Mouse (Mus musculus): ENCODE data around the gene Usp10. TPM values are rescaled to one million over a fixed set of nuclear protein-coding genes. Genes with fewer than 3 reads are reported as not detected.

Gene Usp10
- polyA plus RNA-seq, 1 experiment from 2014 or later, result 152 TPM

DNA sequence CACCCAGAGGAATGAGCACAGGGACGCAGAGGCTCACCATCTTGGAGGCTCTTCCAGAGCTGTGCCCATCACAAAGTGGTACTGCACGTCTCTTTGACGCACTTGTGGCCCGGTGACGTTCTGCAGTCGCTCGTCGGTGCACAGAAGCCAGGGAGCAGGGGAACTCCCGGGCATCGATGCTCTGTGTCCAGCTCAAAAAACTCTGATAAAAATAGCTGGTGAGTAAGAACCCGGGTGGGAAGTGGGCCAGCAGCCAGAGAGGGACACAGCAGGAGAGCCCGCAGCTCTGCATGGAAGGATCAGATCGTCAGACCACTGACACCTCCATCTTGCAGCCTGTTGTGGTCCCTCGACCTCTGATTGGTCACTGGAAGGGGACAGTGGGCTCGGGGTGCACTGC, 77.9 kb downstream of the Usp10 start:
- no peaks in the 10 kb centered on the region for H3K9me3 ChIP-seq (ENCODE audit: control insufficient read depth, low read length)
- H3K36me3 ChIP-seq (ENCODE audit: control insufficient read depth, insufficient read depth, low read length), result no peaks in the 10 kb centered on the region
- no peak overlapping the region for H3K9ac ChIP-seq (ENCODE audit: low read length)
- H3K27me3 ChIP-seq (ENCODE audit: control insufficient read depth, insufficient read depth, low read length), result peaks cover 18% of the 10 kb centered on the region
- WGBS, result 80% methylated on average over 15 of the region's 15 CpGs
- H3K4me3 ChIP-seq (ENCODE audit: low read depth, low read length), result no peak overlapping the region
- DNase-seq (ENCODE audit: low spot score, missing footprints) (no peak), ATAC-seq (ENCODE audit: low FRiP score) (no peak)
- no peak overlapping the region for H3K4me2 ChIP-seq
- no peak overlapping the region for H3K27ac ChIP-seq (ENCODE audit: low read depth, low read length)
- peaks cover 3% of the 10 kb centered on the region; the same call in 1 of the 2 replicates for H3K4me1 ChIP-seq (ENCODE audit: control insufficient read depth, insufficient read depth, low read length)

GRCm38 (mm10) chr8:119992249-119992648, 82.1 kb downstream of the Usp10 start, which contains the start of gene Crispld2:
Crispld2 (plus strand) TSS chr8:119992438.
- ATAC-seq (ENCODE audit: low FRiP score), result peak; percentile 96
- no peaks in the 10 kb centered on the region for H3K9me3 ChIP-seq (ENCODE audit: control insufficient read depth, low read length)
- peak within 1 kb of the TSS; percentile 40 for H3K4me2 ChIP-seq
- H3K4me3 ChIP-seq (ENCODE audit: low read depth, low read length), result peak within 1 kb of the TSS; percentile 22
- peak within 1 kb of the TSS; percentile 20; the same call in 1 of the 2 replicates for H3K9ac ChIP-seq (ENCODE audit: low read length)
- no peak within 1 kb of the TSS for H3K27ac ChIP-seq (ENCODE audit: low read depth, low read length)
- peaks cover 3% of the 10 kb centered on the region; the same call in 1 of the 2 replicates for H3K4me1 ChIP-seq (ENCODE audit: control insufficient read depth, insufficient read depth, low read length)
- WGBS, result 0% methylated on average over 25 of the region's 25 CpGs
- peak; percentile 98 for DNase-seq (ENCODE audit: low spot score, missing footprints)
- H3K27me3 ChIP-seq (ENCODE audit: control insufficient read depth, insufficient read depth, low read length), result peaks cover 24% of the 10 kb centered on the region
- no peaks in the 10 kb centered on the region for H3K36me3 ChIP-seq (ENCODE audit: control insufficient read depth, insufficient read depth, low read length)

- Histone ChIP-seq H3K27me3 (ENCODE audit: control insufficient read depth, insufficient read depth, low read length) (peaks cover 24% of the 10 kb centered on the region), H3K9ac (ENCODE audit: low read length) (no peak overlapping the region), H3K9me3 (ENCODE audit: control insufficient read depth, low read length) (no peaks in the 10 kb centered on the region), H3K36me3 (ENCODE audit: control insufficient read depth, insufficient read depth, low read length) (no peaks in the 10 kb centered on the region), H3K4me2 (no peak overlapping the region), H3K4me1 (ENCODE audit: control insufficient read depth, insufficient read depth, low read length) (peaks cover 3% of the 10 kb centered on the region; the same call in 1 of the 2 replicates), H3K4me3 (ENCODE audit: low read depth, low read length) (no peak overlapping the region), H3K27ac (ENCODE audit: low read depth, low read length) (no peak overlapping the region)
- ATAC-seq (ENCODE audit: low FRiP score), result no peak
- WGBS, result 85% methylated on average over 7 of the region's 7 CpGs
- DNase-seq (ENCODE audit: low spot score, missing footprints), result no peak
Measured at GRCm38 (mm10) chr8:119994114-119994513, 84.0 kb downstream of the Usp10 start.

GRCm38 (mm10) chr8:119994556-119994955, 84.4 kb downstream of the Usp10 start:
- peaks cover 3% of the 10 kb centered on the region; the same call in 1 of the 2 replicates for H3K4me1 ChIP-seq (ENCODE audit: control insufficient read depth, insufficient read depth, low read length)
- peaks cover 24% of the 10 kb centered on the region for H3K27me3 ChIP-seq (ENCODE audit: control insufficient read depth, insufficient read depth, low read length)
- H3K27ac ChIP-seq (ENCODE audit: low read depth, low read length), result no peak overlapping the region
- no peak overlapping the region for H3K4me2 ChIP-seq
- no peaks in the 10 kb centered on the region for H3K9me3 ChIP-seq (ENCODE audit: control insufficient read depth, low read length)
- no peak overlapping the region for H3K4me3 ChIP-seq (ENCODE audit: low read depth, low read length)
- no peak overlapping the region for H3K9ac ChIP-seq (ENCODE audit: low read length)
- no peaks in the 10 kb centered on the region for H3K36me3 ChIP-seq (ENCODE audit: control insufficient read depth, insufficient read depth, low read length)
- ATAC-seq (ENCODE audit: low FRiP score) (no peak), DNase-seq (ENCODE audit: low spot score, missing footprints) (no peak)
- 74% methylated on average over 6 of the region's 6 CpGs for WGBS

DNA sequence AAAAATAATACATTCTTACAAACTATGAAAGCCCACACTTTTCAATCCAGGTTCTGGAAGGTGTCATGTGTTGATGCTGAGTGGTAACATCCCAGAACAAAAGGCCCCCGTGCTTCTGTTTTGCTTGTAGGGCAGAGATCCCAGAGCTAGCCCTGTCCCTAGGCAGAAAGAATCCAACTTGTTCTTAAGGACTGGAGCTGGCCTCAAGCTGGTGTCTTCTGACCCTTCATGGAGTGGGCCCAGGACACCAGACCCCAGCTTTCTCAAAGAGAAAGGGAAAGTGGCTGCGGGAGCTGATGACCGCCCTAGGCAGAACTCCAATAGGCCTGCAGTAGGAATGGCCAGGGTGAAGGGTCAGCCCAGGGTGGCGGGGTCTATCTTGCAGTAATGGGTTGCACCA, 87.1 kb downstream of the Usp10 start:
- DNase-seq (ENCODE audit: low spot score, missing footprints) (no peak), ATAC-seq (ENCODE audit: low FRiP score) (no peak)
- 85% methylated on average over 4 of the region's 4 CpGs for WGBS
- Histone ChIP-seq H3K27ac (ENCODE audit: low read depth, low read length) (no peak overlapping the region), H3K9ac (ENCODE audit: low read length) (no peak overlapping the region), H3K4me1 (ENCODE audit: control insufficient read depth, insufficient read depth, low read length) (peaks cover 3% of the 10 kb centered on the region; the same call in 1 of the 2 replicates), H3K9me3 (ENCODE audit: control insufficient read depth, low read length) (no peaks in the 10 kb centered on the region), H3K4me3 (ENCODE audit: low read depth, low read length) (no peak overlapping the region), H3K36me3 (ENCODE audit: control insufficient read depth, insufficient read depth, low read length) (no peaks in the 10 kb centered on the region), H3K27me3 (ENCODE audit: control insufficient read depth, insufficient read depth, low read length) (peaks cover 14% of the 10 kb centered on the region), H3K4me2 (no peak overlapping the region)

DNA sequence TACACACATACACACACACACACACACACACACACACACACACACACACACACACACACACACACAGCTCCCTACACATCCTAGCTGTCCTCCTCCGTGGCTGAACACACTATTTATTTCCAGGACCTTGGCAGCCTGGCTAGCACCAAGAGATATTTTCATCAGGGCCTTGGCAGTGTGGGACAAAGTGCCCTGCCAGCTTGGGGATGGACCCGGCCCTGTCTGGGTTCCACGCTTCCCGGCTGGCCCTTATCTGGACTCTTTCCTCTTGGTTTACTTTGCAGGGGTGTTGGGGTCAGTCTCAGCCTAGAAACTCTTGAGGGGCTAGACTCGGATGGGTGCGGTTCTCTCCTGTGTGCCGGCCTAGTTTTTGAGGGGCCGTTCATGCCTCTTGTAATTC, 90.3 kb downstream of the Usp10 start:
- Histone ChIP-seq H3K4me2 (no peak overlapping the region), H3K4me3 (ENCODE audit: low read depth, low read length) (no peak overlapping the region), H3K36me3 (ENCODE audit: control insufficient read depth, insufficient read depth, low read length) (no peaks in the 10 kb centered on the region), H3K4me1 (ENCODE audit: control insufficient read depth, insufficient read depth, low read length) (no peaks in the 10 kb centered on the region), H3K27ac (ENCODE audit: low read depth, low read length) (no peak overlapping the region), H3K9ac (ENCODE audit: low read length) (no peak overlapping the region), H3K9me3 (ENCODE audit: control insufficient read depth, low read length) (no peaks in the 10 kb centered on the region), H3K27me3 (ENCODE audit: control insufficient read depth, insufficient read depth, low read length) (no peaks in the 10 kb centered on the region)
- DNase-seq (ENCODE audit: low spot score, missing footprints) (no peak), ATAC-seq (ENCODE audit: low FRiP score) (no peak)
- WGBS, result 76% methylated on average over 8 of the region's 8 CpGs

GRCm38 (mm10) chr8:120001712-120002111, 91.6 kb downstream of the Usp10 start:
- H3K9me3 ChIP-seq (ENCODE audit: control insufficient read depth, low read length), result no peaks in the 10 kb centered on the region
- H3K4me3 ChIP-seq (ENCODE audit: low read depth, low read length), result no peak overlapping the region
- WGBS, result 69% methylated on average over 7 of the region's 7 CpGs
- no peak overlapping the region for H3K9ac ChIP-seq (ENCODE audit: low read length)
- no peaks in the 10 kb centered on the region for H3K36me3 ChIP-seq (ENCODE audit: control insufficient read depth, insufficient read depth, low read length)
- no peak overlapping the region for H3K4me2 ChIP-seq
- ATAC-seq (ENCODE audit: low FRiP score) (no peak), DNase-seq (ENCODE audit: low spot score, missing footprints) (no peak)
- H3K27me3 ChIP-seq (ENCODE audit: control insufficient read depth, insufficient read depth, low read length), result no peaks in the 10 kb centered on the region
- no peak overlapping the region for H3K27ac ChIP-seq (ENCODE audit: low read depth, low read length)
- no peaks in the 10 kb centered on the region for H3K4me1 ChIP-seq (ENCODE audit: control insufficient read depth, insufficient read depth, low read length)

GRCm38 (mm10) chr8:120002348-120002747, 92.2 kb downstream of the Usp10 start:
- ATAC-seq (ENCODE audit: low FRiP score), result no peak
- no peak overlapping the region for H3K4me2 ChIP-seq
- no peak overlapping the region for H3K4me3 ChIP-seq (ENCODE audit: low read depth, low read length)
- no peaks in the 10 kb centered on the region for H3K4me1 ChIP-seq (ENCODE audit: control insufficient read depth, insufficient read depth, low read length)
- H3K9ac ChIP-seq (ENCODE audit: low read length), result no peak overlapping the region
- no peaks in the 10 kb centered on the region for H3K27me3 ChIP-seq (ENCODE audit: control insufficient read depth, insufficient read depth, low read length)
- H3K9me3 ChIP-seq (ENCODE audit: control insufficient read depth, low read length), result no peaks in the 10 kb centered on the region
- no peak overlapping the region for H3K27ac ChIP-seq (ENCODE audit: low read depth, low read length)
- no peak for DNase-seq (ENCODE audit: low spot score, missing footprints)
- WGBS, result 60% methylated on average over 9 of the region's 9 CpGs
- H3K36me3 ChIP-seq (ENCODE audit: control insufficient read depth, insufficient read depth, low read length), result no peaks in the 10 kb centered on the region

DNA sequence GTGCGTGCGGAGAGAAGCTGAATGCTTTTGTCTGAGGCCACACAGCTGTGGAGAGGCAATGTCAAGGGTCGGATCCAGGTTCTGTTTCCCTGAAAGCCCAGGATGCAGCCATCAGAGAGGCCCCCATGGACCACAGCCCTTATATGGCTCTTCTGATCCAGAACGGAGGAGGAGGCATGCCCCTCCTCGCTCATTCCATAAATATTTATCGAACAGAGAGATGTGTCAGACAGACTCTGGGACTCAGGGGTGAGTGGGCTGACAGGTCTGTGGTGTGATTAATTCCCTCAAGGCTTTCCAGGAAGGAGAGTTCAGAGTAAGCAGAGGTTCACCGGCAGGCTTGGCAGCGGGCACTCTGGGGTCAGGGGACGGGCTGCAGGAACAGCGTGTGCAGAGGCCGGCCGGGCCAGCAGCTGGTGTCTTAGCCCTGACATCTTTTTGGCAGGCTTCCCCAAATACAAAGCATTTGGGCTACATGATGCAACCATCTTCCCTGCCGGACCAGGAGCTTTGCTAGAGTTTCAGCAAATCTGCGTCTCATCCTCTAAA, 94.1 kb downstream of the Usp10 start:
- no peaks in the 10 kb centered on the region for H3K36me3 ChIP-seq (ENCODE audit: control insufficient read depth, insufficient read depth, low read length)
- H3K4me1 ChIP-seq (ENCODE audit: control insufficient read depth, insufficient read depth, low read length), result no peaks in the 10 kb centered on the region
- WGBS, result 62% methylated on average over 14 of the region's 14 CpGs
- no peak overlapping the region for H3K4me3 ChIP-seq (ENCODE audit: low read depth, low read length)
- no peak overlapping the region for H3K27ac ChIP-seq (ENCODE audit: low read depth, low read length)
- no peaks in the 10 kb centered on the region for H3K9me3 ChIP-seq (ENCODE audit: control insufficient read depth, low read length)
- no peaks in the 10 kb centered on the region for H3K27me3 ChIP-seq (ENCODE audit: control insufficient read depth, insufficient read depth, low read length)
- no peak overlapping the region for H3K4me2 ChIP-seq
- 0 out of 2 replicates have a peak overlapping the region, but pooled peaks have one; percentile 34 for H3K9ac ChIP-seq (ENCODE audit: low read length)
- no peak for DNase-seq (ENCODE audit: low spot score, missing footprints)
- no peak for ATAC-seq (ENCODE audit: low FRiP score)

All from midbrain, embryonic 11.5 days (tissue).